Mouse (Mus musculus) lung, postnatal 25 days (tissue): ENCODE data around the gene Cad.

ENCODE experiments used
- DNase-seq: peaks from one replicate; pipeline ENCODE4 v3.0.0; 2022; ENCODE audit warnings: low spot score

The Cad gene

DNA sequence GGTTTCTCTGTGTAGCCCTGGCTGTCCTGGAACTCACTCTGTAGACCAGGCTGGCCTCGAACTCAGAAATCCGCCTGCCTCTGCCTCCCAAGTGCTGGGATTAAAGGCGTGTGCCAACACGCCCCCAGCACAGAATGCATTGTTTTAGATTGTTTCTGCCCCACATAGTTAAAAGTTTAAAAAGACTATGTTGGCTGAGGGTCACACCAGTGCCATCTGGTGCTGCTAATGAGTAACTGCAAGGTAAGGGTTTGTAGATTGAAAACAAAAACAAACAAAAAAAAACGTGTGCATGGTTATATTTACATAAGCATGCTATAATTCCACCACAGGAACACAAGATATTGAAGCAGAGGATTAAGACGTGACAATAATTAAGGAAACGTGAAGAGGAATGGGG is 56.2 kb downstream of the Cad start:
- DNase-seq: no peak

DNA sequence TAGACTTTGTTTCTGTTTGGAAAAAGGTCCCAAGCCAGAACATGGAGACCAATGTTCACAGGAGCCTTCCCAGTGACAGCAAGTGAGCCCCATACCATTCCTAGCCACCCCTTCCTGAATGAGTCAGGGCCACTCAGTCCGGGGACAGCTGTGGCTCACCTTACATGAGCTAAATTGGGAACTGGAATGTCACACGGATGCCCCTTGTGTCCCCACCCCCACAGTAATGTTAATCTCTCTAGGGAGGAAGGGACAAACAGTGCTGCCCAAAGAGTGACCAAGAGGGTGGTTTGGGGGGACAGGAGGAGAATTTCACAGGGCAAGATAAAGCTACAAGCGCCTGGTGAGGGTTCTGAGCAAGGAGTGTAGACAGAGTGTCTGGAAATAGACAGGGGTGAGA is 61.8 kb downstream of the Cad start, which contains the start of gene Trim54:
Gene Trim54, plus strand, starts transcription at position 359 of the 400 bp plus-strand sequence.
- no peak for DNase-seq

DNA sequence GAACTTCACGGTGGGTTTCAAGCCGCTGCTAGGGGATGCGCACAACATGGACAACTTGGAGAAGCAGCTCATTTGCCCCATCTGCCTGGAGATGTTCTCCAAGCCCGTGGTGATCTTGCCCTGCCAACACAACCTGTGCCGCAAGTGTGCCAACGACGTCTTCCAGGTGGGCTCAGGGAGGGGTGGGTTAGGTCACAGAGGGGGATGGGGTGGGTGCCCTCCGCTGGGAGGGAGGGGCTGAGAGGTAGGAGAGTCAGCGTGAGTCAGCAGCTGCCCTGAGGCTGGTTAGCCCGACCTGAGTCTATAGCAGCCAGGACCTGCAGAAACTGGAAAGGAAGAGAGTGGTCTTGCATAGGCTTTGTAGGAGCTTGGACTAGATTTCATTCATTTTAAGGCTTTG is 62.3 kb downstream of the Cad start:
- DNase-seq: no peak

DNA sequence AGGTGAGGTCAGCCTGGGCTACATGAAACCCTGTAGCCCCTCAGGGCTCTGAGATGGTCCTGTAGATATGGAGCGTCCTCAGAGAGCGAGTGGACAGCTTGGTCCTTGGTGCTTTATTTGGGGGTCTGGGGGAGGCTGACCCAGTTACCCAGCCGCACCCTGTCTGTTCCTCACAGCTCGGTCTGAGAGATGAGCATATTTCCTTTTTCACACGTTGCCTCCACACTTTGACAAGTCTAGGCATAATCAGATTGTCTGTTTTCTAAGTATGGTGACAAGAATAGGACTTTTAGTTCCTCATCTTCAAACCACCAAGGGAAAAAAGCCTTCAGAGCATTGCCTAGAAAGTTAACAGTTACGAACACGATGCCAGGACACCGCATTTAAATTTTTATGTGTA is 66.5 kb downstream of the Cad start:
- DNase-seq: no peak

DNA sequence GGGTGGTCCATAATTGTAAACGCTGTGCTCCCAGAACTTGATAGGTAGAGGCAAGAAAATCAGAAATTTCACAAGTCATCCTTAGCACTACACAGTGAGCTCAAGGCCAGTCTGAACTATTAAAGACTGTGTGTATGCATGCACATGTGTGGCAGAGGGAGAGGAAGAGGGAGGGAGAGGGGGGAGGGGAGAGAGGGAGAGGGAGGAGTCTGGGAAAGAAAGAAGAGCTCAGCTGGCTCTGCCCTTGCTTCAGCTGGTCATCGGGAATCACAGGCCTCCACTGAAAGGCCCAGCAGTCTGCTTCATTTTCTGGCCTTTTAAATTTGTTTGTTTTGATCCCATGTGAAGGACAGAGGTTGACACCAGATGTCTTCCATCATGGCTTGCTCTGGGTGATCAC is 68.9 kb downstream of the Cad start:
- DNase-seq: no peak

DNA sequence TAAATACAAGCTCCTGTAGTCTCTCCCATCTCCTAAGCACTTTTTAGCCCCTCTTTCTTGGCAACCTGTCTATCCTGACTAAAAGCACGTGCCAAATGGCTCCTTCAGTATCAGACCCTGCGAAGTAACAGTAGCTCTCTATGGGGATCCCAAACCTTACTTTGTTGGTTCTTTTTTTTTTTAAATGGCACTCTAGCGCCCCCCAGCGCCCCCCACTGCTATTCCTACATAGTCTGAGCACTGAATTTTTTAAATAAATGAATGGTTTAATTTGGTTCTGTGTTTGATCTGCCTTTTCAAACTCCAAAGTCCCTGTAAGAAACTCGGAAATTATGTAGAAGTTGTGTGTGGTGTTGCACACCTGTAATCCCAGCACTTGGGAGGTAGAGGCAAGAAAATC is 71.5 kb downstream of the Cad start:
- no peak for DNase-seq
